Mouse (Mus musculus) brain, embryonic 14.5 days (tissue): ENCODE measurements at regions not wholly inside any gene's neighbourhood (a gene's known extent, or its start where the extent isn't known, plus 50 kb on each side); places are given as distances from the start of the nearest gene placed in this dataset.

Experiments used
- DNase-seq: peaks from one replicate; pipeline ENCODE4 v3.0.0-alpha.2; 2011; ENCODE audit warnings: low read depth
- CTCF ChIP-seq: fragments of 200-500 bp; IDR thresholded peaks from 2 replicates; pipeline ENCODE4 v1.5.1; 2012; ENCODE audit warnings: inconsistent platforms, mild to moderate bottlenecking, moderate library complexity, borderline replicate concordance; ENCODE audit not compliant: insufficient read depth, insufficient read length; ENCODE audit errors: extremely low read depth
- POLR2A ChIP-seq: fragments of 200-500 bp; IDR thresholded peaks from 2 replicates; pipeline ENCODE4 v1.6.1; 2012; ENCODE audit warnings: mild to moderate bottlenecking, inconsistent platforms, borderline replicate concordance; ENCODE audit not compliant: poor library complexity, insufficient read depth, insufficient read length, severe bottlenecking; ENCODE audit errors: extremely low read depth

DNA sequence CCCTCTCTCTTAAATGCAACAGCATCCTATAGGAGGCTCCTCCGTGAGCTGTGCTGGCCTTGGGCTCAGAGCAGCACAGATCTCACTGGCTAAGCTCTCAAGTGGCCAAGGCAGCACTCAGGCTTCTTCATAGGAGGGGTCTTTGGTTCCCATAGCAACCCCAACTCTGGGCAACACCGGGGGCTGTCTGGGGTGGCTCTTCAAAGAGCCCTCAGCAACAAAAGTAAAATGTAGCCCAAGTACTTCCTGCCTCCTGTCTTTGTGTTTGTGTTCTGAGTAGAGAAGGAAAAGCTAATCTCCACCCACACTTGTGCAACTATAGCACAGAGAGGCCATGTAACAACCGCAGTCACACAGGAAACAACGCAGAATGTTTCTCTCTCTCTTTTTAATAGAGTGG, 322.2 kb upstream of the Tbx3 start:
- peak; percentile 51 for DNase-seq
- no peak for TF ChIP-seq POLR2A
- no peak for TF ChIP-seq CTCF

DNA sequence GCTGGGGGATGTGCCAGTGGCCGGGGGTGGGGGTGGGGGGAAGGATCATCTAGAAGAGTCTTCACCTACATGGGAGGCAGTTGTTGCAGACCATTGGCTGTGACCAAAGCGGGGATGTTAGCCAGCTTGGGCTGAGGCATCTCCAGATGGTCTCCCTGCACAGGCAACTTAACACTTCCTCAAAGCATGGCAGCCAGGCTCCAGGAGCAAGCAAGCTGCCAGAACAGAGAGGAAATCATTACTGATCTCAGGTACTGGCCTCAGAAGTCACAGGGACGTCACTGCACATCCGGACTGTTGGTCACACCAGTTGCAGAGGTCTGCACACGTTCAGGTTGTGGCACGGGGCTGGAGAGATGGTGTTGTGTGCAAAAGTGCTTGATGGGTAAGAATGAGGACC, 321.1 kb upstream of the Tbx3 start:
- DNase-seq: peak; percentile 22
- TF ChIP-seq CTCF (no peak), POLR2A (no peak)

DNA sequence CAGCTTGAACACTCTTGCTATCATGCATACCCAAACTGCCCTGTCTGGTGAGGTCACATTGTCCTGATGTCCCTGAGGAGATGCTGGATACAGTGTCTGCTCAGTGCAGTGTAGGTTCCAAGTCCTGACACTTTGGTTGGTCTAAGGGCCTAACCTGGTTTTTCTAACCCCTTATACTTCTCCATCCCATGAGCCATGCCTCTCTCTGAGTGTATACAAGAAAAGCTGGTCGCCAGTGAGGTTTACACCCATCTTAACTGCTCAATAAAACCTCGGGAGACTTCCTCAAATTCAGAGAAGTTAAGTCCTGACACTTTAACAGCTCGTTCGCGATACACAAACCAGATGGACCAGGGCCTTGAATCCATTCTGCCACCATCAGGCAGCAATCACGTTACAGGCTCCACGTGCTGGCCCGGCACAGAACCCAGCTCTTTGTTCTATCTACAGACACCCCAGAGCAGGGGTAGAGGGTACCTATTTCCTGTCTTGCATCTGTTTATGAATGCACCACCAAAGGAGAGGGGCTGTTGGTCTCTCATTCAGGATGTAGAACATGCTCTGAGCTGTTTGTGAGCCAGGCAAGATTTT, 320.0 kb upstream of the Tbx3 start:
- TF ChIP-seq CTCF (no peak), POLR2A (no peak)
- DNase-seq: no peak

DNA sequence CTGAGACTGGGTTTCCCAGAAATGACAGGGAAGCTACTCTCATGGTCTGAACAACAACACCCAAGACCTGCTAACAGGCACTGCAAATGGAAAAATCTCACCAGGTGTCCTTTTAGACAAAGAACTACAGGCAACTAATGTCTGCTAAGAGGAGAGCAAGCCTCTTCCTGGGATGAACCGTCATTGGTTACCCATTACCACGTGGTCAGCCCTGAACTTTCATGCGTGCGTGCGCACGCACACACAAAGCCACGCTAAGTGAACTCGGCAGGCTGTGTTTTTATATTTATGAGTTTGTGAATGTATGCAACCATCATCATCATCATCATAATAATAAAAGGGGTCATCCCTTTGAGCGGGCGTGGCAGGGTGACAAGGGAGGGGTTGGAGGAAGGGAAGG, 315.0 kb upstream of the Tbx3 start:
- TF ChIP-seq POLR2A (no peak), CTCF (no peak)
- DNase-seq: no peak

DNA sequence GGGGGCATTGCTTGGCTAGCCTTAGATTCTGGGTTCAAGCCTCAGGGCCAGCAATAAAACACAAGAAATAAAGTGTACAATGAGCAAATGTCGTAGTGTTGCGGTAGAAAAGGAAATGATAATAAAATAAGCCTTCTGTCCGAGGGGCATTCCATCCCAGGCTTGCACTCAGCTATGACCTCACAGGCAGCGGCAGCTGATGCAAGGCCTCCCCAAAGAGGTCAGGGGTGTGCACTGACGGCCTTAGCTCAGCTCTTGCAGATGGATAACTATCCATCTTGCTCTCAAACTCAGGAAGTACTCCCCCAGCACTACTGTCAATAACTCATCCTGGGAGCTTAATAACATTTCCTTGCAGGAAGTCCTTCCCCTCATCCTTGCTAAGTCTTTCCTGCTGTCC, 314.4 kb upstream of the Tbx3 start:
- DNase-seq: no peak
- TF ChIP-seq CTCF (no peak), POLR2A (no peak)

DNA sequence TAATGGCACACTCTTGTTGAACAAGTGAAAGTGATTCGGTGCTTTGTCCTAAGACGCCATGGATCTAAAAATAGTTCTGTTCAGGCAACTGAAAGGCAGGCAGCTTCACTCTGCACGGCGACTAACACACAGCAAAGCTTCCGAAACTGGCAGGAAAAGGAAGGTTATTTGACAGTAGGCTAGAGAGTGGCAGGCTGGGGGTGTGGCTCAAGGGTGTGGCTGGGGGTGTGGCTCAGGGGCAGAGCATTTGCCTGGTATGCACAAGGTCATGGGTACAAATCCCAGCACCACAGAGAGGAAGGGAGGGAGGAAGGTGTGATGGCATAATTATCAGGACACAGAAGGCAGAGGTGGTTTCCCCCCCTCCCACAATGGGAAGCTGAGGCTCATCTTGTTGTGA, 310.8 kb upstream of the Tbx3 start:
- no peak for DNase-seq
- TF ChIP-seq CTCF (no peak), POLR2A (no peak)

DNA sequence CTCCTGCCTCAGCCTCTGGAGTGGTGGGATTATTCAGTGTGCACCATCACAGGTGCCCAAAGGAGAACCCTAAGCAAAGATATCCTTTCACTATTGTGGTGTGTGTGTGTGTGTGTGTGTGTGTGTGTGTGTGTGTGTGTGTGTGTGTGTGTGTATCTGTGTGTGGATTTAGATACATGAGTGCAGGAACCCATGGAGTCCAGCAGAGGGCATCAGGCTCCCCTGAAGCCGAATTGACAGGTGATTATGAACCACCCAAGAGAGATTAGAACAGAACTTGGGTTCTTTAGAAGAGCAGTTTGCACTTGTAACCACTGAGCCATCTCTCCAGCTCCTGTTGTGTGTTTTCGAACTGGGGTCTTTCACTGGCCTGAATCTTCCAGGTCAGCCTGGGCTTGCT, 310.1 kb upstream of the Tbx3 start:
- TF ChIP-seq CTCF (no peak), POLR2A (no peak)
- DNase-seq: no peak

DNA sequence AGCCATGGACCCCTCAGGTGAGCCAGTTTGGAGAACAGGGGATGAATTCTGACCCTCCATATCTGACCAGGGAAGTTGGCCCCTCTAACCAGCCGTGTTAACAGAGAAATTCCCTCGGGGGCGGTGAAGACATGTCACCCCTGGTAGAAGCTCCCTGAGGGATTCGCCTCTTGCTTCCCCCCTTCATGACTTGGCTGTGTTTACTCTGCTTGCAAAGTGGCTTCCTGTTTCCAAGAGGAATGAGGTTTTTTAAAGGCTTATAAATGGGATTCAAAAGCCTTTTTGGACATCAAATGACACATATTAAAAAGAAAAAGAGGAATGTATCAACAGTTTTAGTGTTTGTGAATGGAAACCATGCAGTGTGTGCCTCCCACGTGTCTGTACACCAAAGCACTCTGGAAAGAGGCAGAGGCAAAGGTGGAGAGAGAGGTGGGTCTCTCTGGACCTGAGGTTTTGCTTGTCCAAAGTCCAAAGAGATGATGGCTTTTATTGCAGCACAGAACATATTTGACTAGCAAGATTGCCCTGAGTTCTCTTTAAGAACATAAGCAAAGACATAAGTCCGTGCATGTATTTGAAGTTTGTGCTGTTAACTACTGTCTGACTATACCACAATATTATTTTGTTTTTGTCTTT, 308.9 kb upstream of the Tbx3 start:
- no peak for DNase-seq
- TF ChIP-seq CTCF (no peak), POLR2A (no peak)

DNA sequence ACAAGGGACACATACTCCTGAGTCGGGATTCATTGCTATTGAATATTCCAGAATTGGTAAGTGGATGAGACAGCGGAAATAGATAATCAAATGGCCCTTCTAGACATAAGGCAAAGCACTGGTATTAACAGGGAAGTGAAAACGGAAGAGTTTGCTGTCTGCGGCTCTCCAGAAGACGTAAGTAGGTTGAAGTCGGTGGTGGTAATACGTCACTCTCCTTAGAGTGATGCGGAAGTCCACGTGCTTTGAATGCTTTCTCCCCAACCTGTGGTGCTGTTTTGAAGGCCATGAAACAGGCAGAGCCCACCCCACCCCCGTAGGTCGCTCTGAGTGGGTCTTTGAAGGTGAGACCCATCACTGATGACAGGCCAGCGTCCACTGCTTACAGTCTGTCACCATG, 308.0 kb upstream of the Tbx3 start:
- DNase-seq: no peak
- no peak for TF ChIP-seq POLR2A
- no peak for TF ChIP-seq CTCF

DNA sequence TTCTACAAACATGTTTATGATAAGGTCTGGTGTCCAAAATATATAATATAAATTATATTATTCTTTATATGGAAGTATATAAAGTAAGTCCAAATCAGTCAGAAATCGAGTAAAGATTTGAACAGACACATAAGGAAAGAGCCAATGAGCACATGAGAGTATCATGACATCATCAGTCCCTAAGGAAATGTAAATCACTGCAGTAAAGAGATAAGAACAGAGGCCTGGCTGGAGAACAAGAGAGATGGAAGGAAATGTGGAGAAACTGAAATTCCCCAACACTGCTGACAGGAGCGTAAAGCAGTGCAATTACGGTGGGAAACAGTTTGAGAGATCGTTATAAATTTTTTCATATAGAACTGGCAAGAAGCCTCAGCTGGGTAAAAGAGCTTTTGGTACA, 306.2 kb upstream of the Tbx3 start:
- no peak for TF ChIP-seq POLR2A
- no peak for TF ChIP-seq CTCF
- peak; percentile 49 for DNase-seq

DNA sequence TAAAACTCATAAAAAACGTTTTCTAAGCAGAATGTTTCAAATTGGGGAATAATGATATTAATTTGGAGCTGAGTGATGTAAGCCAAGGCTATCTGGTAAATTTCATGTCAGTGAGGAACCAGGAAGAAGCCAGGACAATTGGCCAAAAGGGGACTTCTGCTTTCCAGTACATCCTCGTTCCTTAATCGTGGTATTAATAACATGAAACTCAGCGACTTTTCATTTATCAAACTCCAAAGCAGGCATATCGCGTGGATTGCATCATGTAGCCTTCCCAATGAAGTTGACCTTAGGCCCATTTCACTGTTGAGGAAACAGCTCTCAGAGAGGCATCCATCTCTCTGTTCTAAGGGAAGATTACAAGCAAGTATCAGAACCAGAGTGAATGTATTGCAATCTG, 305.3 kb upstream of the Tbx3 start:
- TF ChIP-seq POLR2A (no peak), CTCF (no peak)
- no peak for DNase-seq

DNA sequence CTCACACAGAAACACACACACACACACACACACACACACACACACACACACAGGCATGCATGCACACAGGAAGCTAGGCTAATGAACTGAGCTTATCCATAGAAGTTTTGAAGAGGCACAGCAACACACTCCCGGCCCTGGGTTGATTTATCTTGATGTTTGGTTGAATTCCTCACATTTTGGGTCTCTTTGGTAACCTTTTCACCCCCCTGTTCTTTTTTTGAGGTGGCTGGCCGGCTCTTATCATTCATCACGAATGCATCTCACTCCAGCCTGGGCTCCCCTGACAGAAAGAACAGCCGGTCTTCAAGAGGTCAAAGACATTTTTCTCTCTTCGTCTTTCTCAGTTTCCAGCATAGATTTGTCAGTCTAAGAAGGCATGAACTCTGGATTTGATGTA, 304.2 kb upstream of the Tbx3 start:
- DNase-seq: no peak
- TF ChIP-seq CTCF: no peak
- TF ChIP-seq POLR2A: no peak

DNA sequence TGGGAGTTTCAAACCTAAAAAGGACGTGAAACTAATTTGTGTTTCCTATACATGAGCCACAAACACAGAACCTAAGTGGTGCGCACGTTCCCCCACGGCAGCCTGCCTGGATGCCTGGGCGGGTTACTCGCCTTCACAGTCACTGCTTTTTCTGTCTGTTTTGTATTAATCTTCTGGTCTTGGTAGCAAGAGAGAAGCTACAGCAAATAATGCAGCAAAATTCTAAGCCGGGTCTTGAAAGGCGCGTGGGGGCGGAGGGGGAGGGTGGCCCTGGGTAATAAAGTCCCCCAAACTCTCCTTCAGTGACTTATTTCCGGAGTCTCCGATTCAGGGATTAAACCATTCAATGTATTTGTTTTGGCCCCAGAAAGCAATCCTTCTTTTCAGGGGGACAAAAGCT, 300.0 kb upstream of the Tbx3 start:
- TF ChIP-seq CTCF: no peak
- no peak for TF ChIP-seq POLR2A
- no peak for DNase-seq

DNA sequence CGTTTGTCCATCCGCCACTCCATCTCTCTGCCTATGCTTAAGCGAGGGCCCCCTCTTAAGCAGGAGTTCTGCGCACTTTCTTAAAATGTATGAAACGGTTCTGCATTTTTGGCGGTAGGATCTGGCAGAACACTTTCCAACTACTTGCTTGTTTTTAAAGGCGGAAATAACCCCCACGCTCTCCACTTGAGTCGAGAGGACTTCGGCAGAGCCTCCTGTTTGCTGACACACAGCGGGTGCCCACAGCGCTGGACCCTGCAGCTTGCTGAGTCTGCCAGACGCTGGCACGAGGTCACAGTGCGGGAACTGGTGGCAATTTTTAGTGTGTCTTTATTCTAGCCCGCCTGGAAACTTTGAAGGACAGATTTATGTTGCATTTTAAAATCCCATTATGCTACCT, 299.5 kb upstream of the Tbx3 start:
- no peak for TF ChIP-seq CTCF
- no peak for TF ChIP-seq POLR2A
- peak; percentile 68 for DNase-seq
